Mouse (Mus musculus) limb, embryonic 11.5 days (tissue): ENCODE measurements around the gene Atp8a2. TPM values are rescaled to one million over a fixed set of nuclear protein-coding genes. Genes with fewer than 3 reads are reported as not detected.

Source experiments
- ATAC-seq: fragments of 200-750 bp; cut with Nextera tagmentation; 2 replicates; pipeline ENCODE4 v1.8.0; 2017; ENCODE audit warnings: low read depth; ENCODE audit not compliant: insufficient number of reproducible peaks, low FRiP score, low TSS enrichment
- DNase-seq: peaks from one replicate; pipeline ENCODE4 v3.0.0-alpha.2; 2015; ENCODE audit warnings: low spot score
- H3K27ac ChIP-seq: fragments of 300-500 bp; sonication (generic); replicated peaks from 2 replicates; pipeline ENCODE4 v1.5.1; 2014; ENCODE audit warnings: low read depth, mild to moderate bottlenecking, low read length
- H3K27me3 ChIP-seq: fragments of 300-500 bp; sonication (generic); 2 replicates; pipeline ENCODE4 v1.6.1; 2014; ENCODE audit warnings: mild to moderate bottlenecking, low read length, mixed read lengths; ENCODE audit not compliant: control insufficient read depth, insufficient read depth
- H3K36me3 ChIP-seq: fragments of 300-500 bp; sonication (generic); 2 replicates; pipeline ENCODE4 v1.6.1; 2014; ENCODE audit warnings: mild to moderate bottlenecking, low read length, moderate library complexity, mixed read lengths; ENCODE audit not compliant: control insufficient read depth, insufficient read depth
- H3K4me1 ChIP-seq: fragments of 300-500 bp; sonication (generic); 2 replicates; pipeline ENCODE4 v1.6.1; 2014; ENCODE audit warnings: low read length, mixed read lengths; ENCODE audit not compliant: control insufficient read depth, insufficient read depth
- H3K4me2 ChIP-seq: fragments of 300-500 bp; sonication (generic); 2 replicates; pipeline ENCODE4 v1.6.1; 2014; ENCODE audit warnings: low read depth, mild to moderate bottlenecking, moderate library complexity; ENCODE audit not compliant: severe bottlenecking
- H3K4me3 ChIP-seq: fragments of 300-500 bp; sonication (generic); 2 replicates; pipeline ENCODE4 v1.5.1; 2014; ENCODE audit warnings: low read depth, low read length
- H3K9ac ChIP-seq: fragments of 300-500 bp; sonication (generic); 2 replicates; pipeline ENCODE4 v1.6.1; 2014; ENCODE audit warnings: mild to moderate bottlenecking, low read length
- H3K9me3 ChIP-seq: fragments of 300-500 bp; sonication (generic); 2 replicates; pipeline ENCODE4 v1.6.1; 2016; ENCODE audit warnings: low read length; ENCODE audit not compliant: control insufficient read depth
- WGBS: fragments of 180-500 bp; shearing (Covaris S2); extraction: QIAGEN DNeasy Blood & Tissue Kit; methylation state at CpG from one replicate; pipeline ENCODE4 v1.1.7; 2014; 5-methylcytosine and 5-hydroxymethylcytosine counted together
- polyA plus RNA-seq: library from polyadenylated mRNA; unstranded; fragments of >200 nt; fragmentation: Nextera tagmentation; extraction: Ambion mirVana; gene quantifications from 2 replicates; pipeline ENCODE4 v1.2.1, GENCODE M21; 2014

The Atp8a2 gene
- polyA plus RNA-seq, 1 experiment from 2014 or later, result 2.7 TPM

DNA sequence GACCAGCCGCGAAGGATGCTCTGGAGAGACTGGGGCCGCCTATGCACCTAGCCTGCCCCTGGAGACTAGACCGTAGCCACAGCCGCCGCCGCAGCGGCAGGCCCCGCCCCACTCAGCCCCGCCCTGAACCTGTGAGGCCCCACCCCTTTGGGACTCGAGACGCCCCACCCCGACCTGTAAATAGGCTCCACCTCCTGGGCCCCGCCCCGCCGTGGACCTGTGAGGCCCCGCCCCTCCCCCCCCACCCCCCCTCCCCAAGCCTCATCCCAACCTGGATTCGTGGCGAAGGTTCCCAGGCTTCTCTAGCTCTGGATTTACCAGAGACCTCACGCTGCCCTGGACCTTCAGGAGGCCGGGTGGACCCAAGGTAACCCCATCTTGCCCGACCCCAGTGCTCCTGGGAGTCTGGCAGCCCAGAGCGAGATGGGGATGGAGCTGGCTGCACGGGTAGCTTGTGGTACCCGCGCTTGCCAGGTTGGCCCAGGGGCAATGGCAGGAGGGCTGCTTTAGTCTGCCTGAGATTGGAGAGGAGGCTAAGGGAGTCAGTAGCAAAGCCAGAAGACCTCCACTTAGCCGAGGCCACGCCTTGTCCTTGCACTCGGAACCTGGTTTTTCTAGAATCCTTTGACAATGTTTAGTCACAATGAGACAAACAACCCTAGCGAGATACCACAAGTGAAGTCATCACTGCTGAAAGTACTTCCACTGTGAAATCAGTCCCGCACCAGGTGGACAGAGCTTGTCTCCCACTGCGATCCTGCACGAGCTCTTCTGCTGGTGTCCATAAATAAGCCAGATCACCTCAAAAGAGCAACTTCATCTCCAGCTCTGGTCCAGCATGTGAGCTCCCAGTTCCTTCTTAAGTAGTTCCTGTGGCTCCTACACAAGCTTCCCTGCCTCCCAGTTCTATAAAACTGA lies 109.9 kb downstream of the Atp8a2 start:
- 13% methylated on average over 32 of the region's 33 CpGs for WGBS
- peak overlapping the region; percentile 77 for H3K4me2 ChIP-seq
- no peaks in the 10 kb centered on the region for H3K9me3 ChIP-seq
- peak overlapping the region; percentile 35 for H3K4me3 ChIP-seq
- H3K27me3 ChIP-seq, result no peaks in the 10 kb centered on the region
- ATAC-seq (peak; percentile 89), DNase-seq (peak; percentile 85)
- H3K4me1 ChIP-seq, result 0 out of 2 replicates have a peak, but pooled peaks cover 4% of the 10 kb centered on the region
- no peaks in the 10 kb centered on the region for H3K36me3 ChIP-seq
- H3K9ac ChIP-seq, result peak overlapping the region; percentile 49; the same call in 1 of the 2 replicates
- H3K27ac ChIP-seq, result no peak overlapping the region

DNA sequence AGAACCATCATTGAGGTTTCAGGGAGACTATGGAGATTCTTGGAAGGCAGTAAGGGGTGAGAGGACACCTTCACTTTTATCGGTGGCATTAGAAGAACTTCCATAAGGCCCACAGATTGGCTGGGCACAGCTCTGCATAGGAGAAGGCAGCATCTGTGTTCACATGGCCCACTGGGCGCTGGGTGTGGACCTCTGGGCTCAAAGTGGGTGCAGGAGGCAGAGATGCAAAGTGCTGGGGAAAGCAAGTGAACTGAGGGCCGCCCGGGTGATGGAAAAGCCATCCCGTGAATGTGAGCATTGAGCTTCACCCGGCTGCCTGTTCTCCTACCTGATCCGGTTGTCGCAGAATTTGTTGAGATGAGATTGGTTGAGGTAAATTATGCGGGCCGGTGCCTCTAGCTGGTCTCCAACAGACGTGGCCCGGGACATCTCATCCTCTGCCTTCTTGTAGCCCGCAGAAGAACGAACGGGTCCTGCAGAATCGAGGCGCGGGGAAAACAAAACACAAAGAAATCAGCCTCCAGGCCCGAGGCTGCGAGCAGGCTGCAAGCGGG lies 110.6 kb downstream of the Atp8a2 start:
- Histone ChIP-seq H3K36me3 (no peaks in the 10 kb centered on the region), H3K4me1 (0 out of 2 replicates have a peak, but pooled peaks cover 4% of the 10 kb centered on the region), H3K27me3 (no peaks in the 10 kb centered on the region), H3K27ac (no peak overlapping the region), H3K4me3 (peak overlapping the region; percentile 35), H3K9ac (peak overlapping the region; percentile 49), H3K4me2 (peak overlapping the region; percentile 77), H3K9me3 (no peaks in the 10 kb centered on the region)
- 2% methylated on average over 21 of the region's 21 CpGs for WGBS
- DNase-seq (no peak), ATAC-seq (no peak)

DNA sequence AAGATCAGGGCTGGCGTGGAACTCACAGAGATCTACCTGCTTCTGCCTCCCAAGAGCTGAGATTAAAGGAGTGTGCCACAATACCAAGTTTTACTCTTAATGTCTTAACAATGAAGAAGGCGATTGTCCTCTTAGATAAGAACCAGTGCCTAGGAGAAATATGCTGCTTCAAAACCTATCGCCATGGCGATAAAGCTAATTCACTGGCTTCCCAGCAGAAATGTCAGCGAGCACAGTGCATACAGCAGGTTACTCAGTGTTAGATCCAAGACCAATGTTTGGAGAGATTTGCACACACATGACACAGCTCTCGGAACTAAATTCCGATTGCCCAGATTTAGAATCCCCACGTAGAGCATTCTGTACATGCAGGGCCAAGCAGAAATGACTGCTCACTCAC lies 114.2 kb downstream of the Atp8a2 start:
- Histone ChIP-seq H3K4me2 (no peak overlapping the region), H3K27me3 (no peaks in the 10 kb centered on the region), H3K36me3 (no peaks in the 10 kb centered on the region), H3K27ac (no peak overlapping the region), H3K9me3 (no peaks in the 10 kb centered on the region), H3K4me1 (0 out of 2 replicates have a peak, but pooled peaks cover 8% of the 10 kb centered on the region), H3K9ac (no peak overlapping the region), H3K4me3 (no peak overlapping the region)
- DNase-seq (no peak), ATAC-seq (no peak)
- WGBS, result 89% methylated on average over 8 of the region's 8 CpGs

GRCm38 (mm10) chr14:60072496-60072895 lies 124.5 kb downstream of the Atp8a2 start:
- ATAC-seq, result no peak
- H3K9me3 ChIP-seq, result no peaks in the 10 kb centered on the region
- 91% methylated on average over 4 of the region's 4 CpGs for WGBS

DNA sequence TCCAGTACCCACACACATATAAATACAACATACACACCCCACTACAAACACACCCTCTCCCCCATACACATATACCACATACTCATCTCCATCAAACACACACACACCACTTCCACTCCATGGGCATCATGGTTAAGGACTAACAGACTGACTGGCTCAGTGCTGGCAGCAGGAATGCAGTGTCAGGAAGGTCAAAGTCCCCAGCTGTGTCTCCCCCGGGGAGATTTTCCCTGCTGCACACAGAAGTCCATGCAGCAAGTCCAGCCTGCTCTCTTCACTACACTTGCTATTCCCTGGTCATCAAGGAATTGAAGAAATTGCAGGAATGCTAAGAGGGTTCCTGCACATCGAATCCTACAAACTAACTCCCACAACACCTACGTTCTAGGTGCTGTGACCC lies 131.8 kb downstream of the Atp8a2 start:
- ATAC-seq, result no peak
- Histone ChIP-seq H3K27ac (no peak overlapping the region), H3K4me1 (no peaks in the 10 kb centered on the region), H3K36me3 (no peaks in the 10 kb centered on the region), H3K27me3 (no peaks in the 10 kb centered on the region), H3K4me2 (no peak overlapping the region), H3K9ac (no peak overlapping the region), H3K4me3 (no peak overlapping the region), H3K9me3 (no peaks in the 10 kb centered on the region)
- 74% methylated on average over 3 of the region's 3 CpGs for WGBS
- DNase-seq, result no peak

More at GRCm38 (mm10) chr14:60072496-60072895, 124.5 kb downstream of the Atp8a2 start:
- Histone ChIP-seq H3K36me3 (no peaks in the 10 kb centered on the region), H3K4me3 (no peak overlapping the region), H3K4me2 (no peak overlapping the region), H3K27me3 (no peaks in the 10 kb centered on the region), H3K4me1 (no peaks in the 10 kb centered on the region), H3K27ac (no peak overlapping the region), H3K9ac (no peak overlapping the region)
- no peak for DNase-seq

- ATAC-seq (no peak), DNase-seq (no peak)
- WGBS, result 81% methylated on average over 3 of the region's 3 CpGs
- Histone ChIP-seq H3K36me3 (no peaks in the 10 kb centered on the region), H3K9ac (no peak overlapping the region), H3K27me3 (no peaks in the 10 kb centered on the region), H3K27ac (no peak overlapping the region), H3K4me2 (no peak overlapping the region), H3K9me3 (no peaks in the 10 kb centered on the region), H3K4me1 (no peaks in the 10 kb centered on the region), H3K4me3 (no peak overlapping the region)
Observed at GRCm38 (mm10) chr14:60061023-60061422, 136.0 kb downstream of the Atp8a2 start.

DNA sequence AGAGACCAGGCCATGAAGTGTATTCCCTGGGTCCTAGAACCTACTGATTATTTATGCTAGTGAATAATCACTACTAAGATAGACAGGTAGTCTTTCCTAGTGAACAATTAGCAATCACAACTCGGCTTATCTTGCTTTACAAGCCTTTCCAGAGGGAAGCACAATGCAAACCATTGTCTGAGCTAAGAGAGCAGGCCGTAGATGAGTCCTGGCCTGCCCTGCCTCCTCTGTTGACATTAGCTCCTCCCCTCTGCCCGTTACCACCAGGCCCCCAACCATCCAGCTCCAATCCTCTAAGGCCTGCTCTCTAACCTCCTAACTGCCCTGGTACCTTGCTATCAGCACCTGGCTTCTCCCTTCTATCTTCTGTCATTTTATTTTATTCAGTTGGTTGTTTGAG lies 138.1 kb downstream of the Atp8a2 start:
- no peak overlapping the region for H3K4me3 ChIP-seq
- H3K4me2 ChIP-seq, result no peak overlapping the region
- H3K27me3 ChIP-seq, result no peaks in the 10 kb centered on the region
- ATAC-seq, result no peak
- DNase-seq, result no peak
- H3K9me3 ChIP-seq, result no peaks in the 10 kb centered on the region
- H3K27ac ChIP-seq, result no peak overlapping the region
- H3K4me1 ChIP-seq, result no peaks in the 10 kb centered on the region
- no peak overlapping the region for H3K9ac ChIP-seq
- WGBS, result 64% methylated on average over 3 of the region's 3 CpGs
- no peaks in the 10 kb centered on the region for H3K36me3 ChIP-seq

DNA sequence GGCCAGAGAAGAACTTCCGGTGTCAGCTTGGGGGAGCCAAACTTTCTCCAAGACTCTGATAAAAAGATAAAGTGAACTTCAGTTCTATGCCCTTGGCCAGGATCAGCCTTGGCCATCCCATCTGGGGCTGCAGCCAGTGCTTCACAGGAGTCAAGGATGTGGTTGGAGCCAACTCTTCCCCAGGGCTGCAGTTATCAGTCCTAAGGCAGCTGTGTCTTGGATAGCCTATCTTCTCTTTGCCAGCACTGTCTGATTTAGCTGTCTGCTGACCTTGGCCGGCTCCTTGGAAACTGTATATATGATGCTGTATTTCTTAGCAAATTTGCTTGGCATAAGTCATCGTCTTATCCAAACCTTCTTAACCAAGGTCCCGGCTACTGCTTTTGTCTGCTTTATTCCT lies 141.7 kb downstream of the Atp8a2 start:
- no peaks in the 10 kb centered on the region for H3K27me3 ChIP-seq
- H3K4me1 ChIP-seq, result no peaks in the 10 kb centered on the region
- ATAC-seq, result no peak
- no peak overlapping the region for H3K27ac ChIP-seq
- no peak overlapping the region for H3K4me3 ChIP-seq
- no peak for DNase-seq
- no peaks in the 10 kb centered on the region for H3K9me3 ChIP-seq
- 90% methylated on average over 4 of the region's 4 CpGs for WGBS
- no peak overlapping the region for H3K4me2 ChIP-seq
- no peaks in the 10 kb centered on the region for H3K36me3 ChIP-seq
- H3K9ac ChIP-seq, result no peak overlapping the region
